Mouse (Mus musculus): Measurements from ENCODE around the gene Kri1. TPM values are rescaled to one million over a fixed set of nuclear protein-coding genes. Genes with fewer than 3 reads are reported as not detected.
A peak's percentile ranks its signal among the peaks of the same experiment; 100 is the strongest.

The Kri1 gene
- polyA plus RNA-seq, 1 experiment from 2014 or later, result 16.3 TPM

DNA sequence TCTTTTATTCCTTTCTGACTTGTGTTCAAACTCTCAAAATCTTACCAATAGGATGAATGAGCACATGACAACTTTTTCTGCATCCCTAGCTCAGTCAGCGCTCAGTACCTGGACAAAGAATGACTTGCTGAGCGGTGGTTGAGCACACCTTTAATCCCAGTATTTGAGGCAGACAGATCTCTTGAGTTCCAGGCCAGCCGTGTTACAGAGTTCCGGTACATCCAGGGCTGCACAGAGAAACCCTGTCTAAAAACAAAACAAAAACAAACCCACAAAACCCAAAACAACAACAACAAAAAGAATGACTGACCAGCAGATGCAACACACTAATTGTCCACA, 32.5 kb upstream of the Kri1 start:
- no peaks in the 10 kb centered on the region for H3K9me3 ChIP-seq (ENCODE audit: control insufficient read depth, low read length)
- H3K27me3 ChIP-seq (ENCODE audit: control insufficient read depth, insufficient read depth, low read length), result no peaks in the 10 kb centered on the region
- H3K4me3 ChIP-seq (ENCODE audit: low read depth, low read length), result peak overlapping the region; percentile 67
- H3K4me2 ChIP-seq (ENCODE audit: low read depth, low read length, severe bottlenecking), result peak overlapping the region; percentile 90
- H3K27ac ChIP-seq (ENCODE audit: low read depth, low read length), result no peak overlapping the region
- DNase-seq (ENCODE audit: low spot score) (no peak), ATAC-seq (replicated peaks; ENCODE audit: low FRiP score) (peak; percentile 70)
- 27% methylated on average over 4 of the region's 4 CpGs for WGBS
- H3K4me1 ChIP-seq (replicated peaks; ENCODE audit: control insufficient read depth, insufficient read depth, low read length), result peaks cover 7% of the 10 kb centered on the region; the same call in 1 of the 2 replicates
- no peak overlapping the region; the same call in 1 of the 2 replicates for H3K9ac ChIP-seq (ENCODE audit: low read length)
- H3K36me3 ChIP-seq (ENCODE audit: control insufficient read depth, insufficient read depth, low read length), result no peaks in the 10 kb centered on the region

DNA sequence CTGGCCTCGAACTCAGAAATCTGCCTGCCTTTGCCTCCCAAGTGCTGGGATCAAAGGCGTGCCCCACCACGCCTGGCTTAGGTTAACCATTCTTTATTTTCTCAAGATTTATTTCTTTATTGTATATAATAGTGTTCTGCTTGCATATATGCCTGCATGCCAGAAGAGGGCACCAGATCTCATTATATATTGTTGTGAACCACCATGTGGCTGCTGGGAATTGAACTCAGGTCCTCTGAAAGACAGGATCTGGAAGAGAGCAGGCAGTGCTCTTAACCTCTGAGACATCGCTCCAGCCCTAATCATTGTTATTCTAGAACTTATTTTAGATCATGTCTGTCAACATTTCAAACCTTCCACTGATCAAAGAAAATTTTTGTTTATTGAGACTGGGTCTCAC, 31.7 kb upstream of the Kri1 start:
- Histone ChIP-seq H3K9ac (ENCODE audit: low read length) (no peak overlapping the region), H3K4me2 (ENCODE audit: low read depth, low read length, severe bottlenecking) (no peak overlapping the region), H3K4me3 (ENCODE audit: low read depth, low read length) (no peak overlapping the region), H3K27ac (ENCODE audit: low read depth, low read length) (no peak overlapping the region), H3K4me1 (replicated peaks; ENCODE audit: control insufficient read depth, insufficient read depth, low read length) (peaks cover 7% of the 10 kb centered on the region; the same call in 1 of the 2 replicates), H3K27me3 (ENCODE audit: control insufficient read depth, insufficient read depth, low read length) (no peaks in the 10 kb centered on the region), H3K36me3 (ENCODE audit: control insufficient read depth, insufficient read depth, low read length) (no peaks in the 10 kb centered on the region), H3K9me3 (ENCODE audit: control insufficient read depth, low read length) (no peaks in the 10 kb centered on the region)
- DNase-seq (ENCODE audit: low spot score) (no peak), ATAC-seq (replicated peaks; ENCODE audit: low FRiP score) (no peak)
- WGBS, result 94% methylated on average over 4 of the region's 4 CpGs

DNA sequence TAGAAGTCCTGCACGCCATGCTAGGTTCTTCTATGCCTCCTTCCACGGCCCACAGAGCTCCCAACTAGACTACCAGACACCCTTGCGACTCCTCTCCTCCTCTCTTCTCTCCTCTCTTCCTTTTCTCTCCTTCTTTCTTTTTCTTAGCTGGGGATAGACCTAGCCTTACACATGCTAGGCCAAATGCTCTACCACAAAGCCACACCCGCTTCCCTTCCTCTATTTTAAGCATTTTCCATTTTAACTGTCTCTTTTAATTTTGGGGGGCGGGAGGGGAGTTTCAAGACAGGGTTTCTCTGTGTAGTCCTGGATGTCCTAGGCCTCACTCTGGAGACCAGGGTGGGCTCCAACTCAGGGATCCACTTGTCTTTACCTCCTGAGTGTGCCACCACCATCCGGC, 31.0 kb upstream of the Kri1 start:
- no peak overlapping the region for H3K4me2 ChIP-seq (ENCODE audit: low read depth, low read length, severe bottlenecking)
- H3K9me3 ChIP-seq (ENCODE audit: control insufficient read depth, low read length), result no peaks in the 10 kb centered on the region
- peaks cover 7% of the 10 kb centered on the region; the same call in 1 of the 2 replicates for H3K4me1 ChIP-seq (replicated peaks; ENCODE audit: control insufficient read depth, insufficient read depth, low read length)
- H3K4me3 ChIP-seq (ENCODE audit: low read depth, low read length), result no peak overlapping the region
- WGBS, result 90% methylated on average over 6 of the region's 6 CpGs
- no peak for ATAC-seq (replicated peaks; ENCODE audit: low FRiP score)
- no peak overlapping the region for H3K9ac ChIP-seq (ENCODE audit: low read length)
- no peaks in the 10 kb centered on the region for H3K36me3 ChIP-seq (ENCODE audit: control insufficient read depth, insufficient read depth, low read length)
- H3K27me3 ChIP-seq (ENCODE audit: control insufficient read depth, insufficient read depth, low read length), result no peaks in the 10 kb centered on the region
- no peak overlapping the region for H3K27ac ChIP-seq (ENCODE audit: low read depth, low read length)
- DNase-seq (ENCODE audit: low spot score), result no peak

- H3K9me3 ChIP-seq (ENCODE audit: control insufficient read depth, low read length), result no peaks in the 10 kb centered on the region; the same call in 1 of the 2 replicates
- no peak for DNase-seq (ENCODE audit: low spot score)
- H3K27ac ChIP-seq (ENCODE audit: low read depth, low read length), result no peak overlapping the region
- H3K27me3 ChIP-seq (ENCODE audit: control insufficient read depth, insufficient read depth, low read length), result peaks cover 9% of the 10 kb centered on the region
- H3K4me1 ChIP-seq (replicated peaks; ENCODE audit: control insufficient read depth, insufficient read depth, low read length), result peaks cover 5% of the 10 kb centered on the region; the same call in 1 of the 2 replicates
- H3K9ac ChIP-seq (ENCODE audit: low read length), result no peak overlapping the region
- WGBS, result 82% methylated on average over 7 of the region's 7 CpGs
- no peaks in the 10 kb centered on the region for H3K36me3 ChIP-seq (ENCODE audit: control insufficient read depth, insufficient read depth, low read length)
- no peak for ATAC-seq (replicated peaks; ENCODE audit: low FRiP score)
- no peak overlapping the region for H3K4me2 ChIP-seq (ENCODE audit: low read depth, low read length, severe bottlenecking)
- no peak overlapping the region for H3K4me3 ChIP-seq (ENCODE audit: low read depth, low read length)
Observed at GRCm38 (mm10) chr9:21316696-21317095, 28.9 kb upstream of the Kri1 start.

GRCm38 (mm10) chr9:21315421-21315820, 27.7 kb upstream of the Kri1 start:
- 62% methylated on average over 5 of the region's 5 CpGs for WGBS
- no peak overlapping the region for H3K4me2 ChIP-seq (ENCODE audit: low read depth, low read length, severe bottlenecking)

DNA sequence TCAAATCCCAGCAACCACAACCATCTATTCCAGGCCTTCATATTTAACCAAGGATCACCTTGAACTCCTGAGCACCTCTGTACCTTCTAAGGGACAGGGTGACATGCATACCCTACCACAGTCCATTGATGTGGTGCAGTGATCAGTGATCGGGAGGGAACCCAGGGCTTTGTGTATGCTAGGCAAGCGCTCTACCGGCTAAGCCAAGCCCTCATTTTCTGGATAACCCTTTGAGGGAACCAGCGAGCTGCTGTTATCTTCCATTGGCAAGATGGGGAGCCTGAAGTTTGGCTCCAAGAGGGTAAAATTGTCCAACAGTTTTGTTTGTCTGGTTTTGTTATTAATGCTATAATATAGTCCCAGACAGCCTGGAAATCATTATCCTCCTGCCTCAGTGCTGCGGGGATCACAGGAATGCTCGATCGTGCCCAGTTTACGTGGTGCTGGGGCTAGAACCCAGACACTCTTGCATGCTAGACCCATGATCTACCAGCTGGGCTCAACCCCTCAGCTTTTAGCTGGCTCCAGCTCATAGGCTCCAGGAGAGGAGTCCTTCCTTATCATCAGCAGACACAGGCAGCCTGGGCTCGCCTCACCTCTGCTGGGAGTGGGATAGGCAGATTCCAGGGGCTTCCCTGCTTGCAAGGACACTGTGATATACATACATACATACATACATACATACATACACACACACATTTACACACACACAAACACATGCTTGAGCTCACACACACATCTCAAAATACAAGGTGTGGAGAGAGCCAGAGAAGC, 26.8 kb upstream of the Kri1 start:
- Histone ChIP-seq H3K27ac (ENCODE audit: low read depth, low read length) (no peak overlapping the region), H3K9ac (ENCODE audit: low read length) (no peak overlapping the region), H3K4me1 (replicated peaks; ENCODE audit: control insufficient read depth, insufficient read depth, low read length) (no peaks in the 10 kb centered on the region), H3K9me3 (ENCODE audit: control insufficient read depth, low read length) (no peaks in the 10 kb centered on the region; the same call in 1 of the 2 replicates), H3K36me3 (ENCODE audit: control insufficient read depth, insufficient read depth, low read length) (no peaks in the 10 kb centered on the region), H3K4me2 (ENCODE audit: low read depth, low read length, severe bottlenecking) (no peak overlapping the region), H3K4me3 (ENCODE audit: low read depth, low read length) (no peak overlapping the region), H3K27me3 (ENCODE audit: control insufficient read depth, insufficient read depth, low read length) (peaks cover 11% of the 10 kb centered on the region)
- DNase-seq (ENCODE audit: low spot score), result no peak
- no peak for ATAC-seq (replicated peaks; ENCODE audit: low FRiP score)
- WGBS, result 91% methylated on average over 9 of the region's 9 CpGs

More at GRCm38 (mm10) chr9:21315421-21315820, 27.7 kb upstream of the Kri1 start:
- peaks cover 11% of the 10 kb centered on the region for H3K27me3 ChIP-seq (ENCODE audit: control insufficient read depth, insufficient read depth, low read length)
- no peak overlapping the region for H3K9ac ChIP-seq (ENCODE audit: low read length)
- DNase-seq (ENCODE audit: low spot score), result no peak
- H3K9me3 ChIP-seq (ENCODE audit: control insufficient read depth, low read length), result no peaks in the 10 kb centered on the region; the same call in 1 of the 2 replicates
- ATAC-seq (replicated peaks; ENCODE audit: low FRiP score), result no peak
- H3K4me1 ChIP-seq (replicated peaks; ENCODE audit: control insufficient read depth, insufficient read depth, low read length), result no peaks in the 10 kb centered on the region
- H3K4me3 ChIP-seq (ENCODE audit: low read depth, low read length), result no peak overlapping the region
- no peaks in the 10 kb centered on the region for H3K36me3 ChIP-seq (ENCODE audit: control insufficient read depth, insufficient read depth, low read length)
- no peak overlapping the region for H3K27ac ChIP-seq (ENCODE audit: low read depth, low read length)

GRCm38 (mm10) chr9:21313394-21313793, 25.6 kb upstream of the Kri1 start:
- H3K4me3 ChIP-seq (ENCODE audit: low read depth, low read length), result no peak overlapping the region
- peak; percentile 72; the same call in 1 of the 2 replicates for ATAC-seq (replicated peaks; ENCODE audit: low FRiP score)
- no peak overlapping the region for H3K4me2 ChIP-seq (ENCODE audit: low read depth, low read length, severe bottlenecking)
- peaks cover 11% of the 10 kb centered on the region for H3K27me3 ChIP-seq (ENCODE audit: control insufficient read depth, insufficient read depth, low read length)
- no peaks in the 10 kb centered on the region for H3K4me1 ChIP-seq (replicated peaks; ENCODE audit: control insufficient read depth, insufficient read depth, low read length)
- no peaks in the 10 kb centered on the region; the same call in 1 of the 2 replicates for H3K9me3 ChIP-seq (ENCODE audit: control insufficient read depth, low read length)
- H3K27ac ChIP-seq (ENCODE audit: low read depth, low read length), result no peak overlapping the region
- DNase-seq (ENCODE audit: low spot score), result peak; percentile 93
- H3K36me3 ChIP-seq (ENCODE audit: control insufficient read depth, insufficient read depth, low read length), result no peaks in the 10 kb centered on the region
- WGBS, result 7% methylated on average over 11 of the region's 11 CpGs
- H3K9ac ChIP-seq (ENCODE audit: low read length), result no peak overlapping the region

GRCm38 (mm10) chr9:21312134-21312533, 24.4 kb upstream of the Kri1 start, which contains the start of gene Ap1m2:
TSS of gene Ap1m2 (minus strand) at chr9:21312337.
- H3K27ac ChIP-seq (ENCODE audit: low read depth, low read length), result no peak within 1 kb of the TSS
- ATAC-seq (replicated peaks; ENCODE audit: low FRiP score) (no peak), DNase-seq (ENCODE audit: low spot score) (peak; percentile 58)
- H3K27me3 ChIP-seq (ENCODE audit: control insufficient read depth, insufficient read depth, low read length), result peaks cover 11% of the 10 kb centered on the region
- WGBS, result 9% methylated on average over 29 of the region's 35 CpGs
- H3K36me3 ChIP-seq (ENCODE audit: control insufficient read depth, insufficient read depth, low read length), result no peaks in the 10 kb centered on the region
- no peaks in the 10 kb centered on the region; the same call in 1 of the 2 replicates for H3K9me3 ChIP-seq (ENCODE audit: control insufficient read depth, low read length)
- no peak within 1 kb of the TSS for H3K4me3 ChIP-seq (ENCODE audit: low read depth, low read length)
- no peak within 1 kb of the TSS for H3K4me2 ChIP-seq (ENCODE audit: low read depth, low read length, severe bottlenecking)
- H3K4me1 ChIP-seq (replicated peaks; ENCODE audit: control insufficient read depth, insufficient read depth, low read length), result no peaks in the 10 kb centered on the region
- no peak within 1 kb of the TSS for H3K9ac ChIP-seq (ENCODE audit: low read length)

DNA sequence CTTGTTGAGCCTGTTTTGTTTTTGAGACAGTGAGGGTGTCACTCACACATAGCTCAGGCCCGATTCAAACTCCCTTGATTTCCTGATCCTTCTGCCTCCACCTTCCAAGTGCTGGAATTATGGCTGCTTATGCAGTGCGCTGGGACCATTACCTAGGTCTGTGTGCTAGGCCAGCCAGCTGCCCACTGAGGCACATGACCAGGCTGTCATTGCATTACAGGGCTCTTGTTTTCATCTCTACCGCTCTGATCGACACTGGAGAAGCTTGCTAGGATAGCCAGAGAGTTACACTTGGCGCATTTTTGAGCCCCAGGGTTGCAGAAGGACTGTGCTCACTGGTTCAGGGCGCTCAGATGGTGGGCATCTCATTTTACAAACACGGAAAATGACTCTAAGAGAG, 23.9 kb upstream of the Kri1 start:
- Histone ChIP-seq H3K27ac (ENCODE audit: low read depth, low read length) (no peak overlapping the region), H3K4me3 (ENCODE audit: low read depth, low read length) (no peak overlapping the region), H3K4me1 (replicated peaks; ENCODE audit: control insufficient read depth, insufficient read depth, low read length) (no peaks in the 10 kb centered on the region), H3K27me3 (ENCODE audit: control insufficient read depth, insufficient read depth, low read length) (peaks cover 11% of the 10 kb centered on the region), H3K36me3 (ENCODE audit: control insufficient read depth, insufficient read depth, low read length) (no peaks in the 10 kb centered on the region), H3K9ac (ENCODE audit: low read length) (no peak overlapping the region), H3K9me3 (ENCODE audit: control insufficient read depth, low read length) (no peaks in the 10 kb centered on the region; the same call in 1 of the 2 replicates), H3K4me2 (ENCODE audit: low read depth, low read length, severe bottlenecking) (no peak overlapping the region)
- DNase-seq (ENCODE audit: low spot score) (no peak), ATAC-seq (replicated peaks; ENCODE audit: low FRiP score) (no peak)
- WGBS, result 23% methylated on average over 7 of the region's 7 CpGs

Data from forebrain, embryonic 11.5 days (tissue).